Mouse (Mus musculus) kidney, postnatal 25 days (tissue): ENCODE results near the gene Zfp146.
"Not testable (repeated sequence)": the region's sequence is repeated elsewhere in the genome, so short reads cannot be mapped to it uniquely, and the experiment has no call there.

Source experiments
- DNase-seq, 2 experiments: peaks; one replicate each; pipeline ENCODE4 v3.0.0; 2021; ENCODE audit warnings: mixed read lengths in 2 of 2

Gene Zfp146

GRCm38 (mm10) chr7:30169583-30170282, at the start of gene Zfp146:
Gene Zfp146 (minus strand): TSS chr7:30169750.
- peak; percentile 96 to 97 for DNase-seq

- no peak for DNase-seq
Measured at GRCm38 (mm10) chr7:30217277-30217676, 47.7 kb upstream of the Zfp146 start.

GRCm38 (mm10) chr7:30216723-30217151, 47.2 kb upstream of the Zfp146 start:
- peak; percentile 85 to 86 for DNase-seq

GRCm38 (mm10) chr7:30215875-30216274, 46.3 kb upstream of the Zfp146 start:
- DNase-seq = peak; percentile 51 to 71

- DNase-seq = no peak
Measured at GRCm38 (mm10) chr7:30213881-30214280, 44.3 kb upstream of the Zfp146 start.

- DNase-seq = no peak
Measured at GRCm38 (mm10) chr7:30211025-30211424, 41.5 kb upstream of the Zfp146 start.

GRCm38 (mm10) chr7:30206364-30206763, 36.8 kb upstream of the Zfp146 start:
- DNase-seq = not testable (repeated sequence)

GRCm38 (mm10) chr7:30205383-30205782, 35.8 kb upstream of the Zfp146 start:
- DNase-seq = peak; percentile 68 to 86

GRCm38 (mm10) chr7:30204380-30204779, 34.8 kb upstream of the Zfp146 start:
- no peak for DNase-seq

GRCm38 (mm10) chr7:30202895-30203690, 33.5 kb upstream of the Zfp146 start:
- DNase-seq = peak in 1 of 2 experiments; percentile 33

GRCm38 (mm10) chr7:30200661-30201060, 31.1 kb upstream of the Zfp146 start:
- DNase-seq = not testable (repeated sequence)

GRCm38 (mm10) chr7:30200200-30200599, 30.6 kb upstream of the Zfp146 start:
- DNase-seq = peak in 1 of 2 experiments; percentile 33

GRCm38 (mm10) chr7:30199498-30200139, 30.1 kb upstream of the Zfp146 start:
- DNase-seq = peak in 1 of 2 experiments; percentile 34

- DNase-seq = peak; percentile 60 to 69
Measured at GRCm38 (mm10) chr7:30198481-30198971, 29.0 kb upstream of the Zfp146 start, which contains the start of gene Capns1. Gene Capns1 (minus strand): TSS chr7:30198811.

- DNase-seq = no peak
Measured at GRCm38 (mm10) chr7:30197592-30198129, 28.1 kb upstream of the Zfp146 start.

- no peak for DNase-seq
Measured at GRCm38 (mm10) chr7:30196171-30196570, 26.6 kb upstream of the Zfp146 start.

- no peak for DNase-seq
Measured at GRCm38 (mm10) chr7:30195461-30195860, 25.9 kb upstream of the Zfp146 start.

- peak; percentile 98 for DNase-seq
Measured at GRCm38 (mm10) chr7:30194884-30195283, 25.3 kb upstream of the Zfp146 start.

GRCm38 (mm10) chr7:30194101-30194831, 24.7 kb upstream of the Zfp146 start:
- DNase-seq = peak in 1 of 2 experiments; percentile 47

- DNase-seq = peak; percentile 90 to 92
Measured at GRCm38 (mm10) chr7:30193581-30194100, 24.1 kb upstream of the Zfp146 start.

- no peak for DNase-seq
Measured at GRCm38 (mm10) chr7:30193013-30193412, 23.5 kb upstream of the Zfp146 start.

GRCm38 (mm10) chr7:30192088-30192487, 22.5 kb upstream of the Zfp146 start:
- no peak for DNase-seq
